Mouse (Mus musculus) layer of hippocampus, adult 6 months (tissue): ENCODE measurements around the gene Rab8a. TPM values are rescaled to one million over a fixed set of nuclear protein-coding genes. Genes with fewer than 3 reads are reported as not detected.

ENCODE experiments used
- long read RNA-seq, 2 experiments: library from polyadenylated mRNA; unstranded; transcript quantifications; one replicate each; pipeline ENCODE4 v2.0.0; 2019 to 2020
- polyA plus RNA-seq: library from polyadenylated mRNA; unstranded; fragments of <200 nt; fragmentation: Nextera tagmentation; gene quantifications from 2 replicates; pipeline ENCODE4 v1.2.3, GENCODE M21; 2021

The Rab8a gene
- 50.2 and 54.8 TPM in 2 replicates for polyA plus RNA-seq
- long read RNA-seq, experiment 1, full-length matches to known transcripts, result 69 of 76 reads
- long read RNA-seq, experiment 1, partial matches to known transcripts, result 3 of 76 reads
- long read RNA-seq, experiment 1, other reads (novel, unspliced or antisense), result 4 of 76 reads
- long read RNA-seq, experiment 2, full-length matches to known transcripts, result 372 of 392 reads
- long read RNA-seq, experiment 2, partial matches to known transcripts, result 8 of 392 reads
- long read RNA-seq, experiment 2, other reads (novel, unspliced or antisense), result 12 of 392 reads

GRCm38 (mm10) chr8:72160707-72161697 lies at the start of gene Rab8a:
Gene Rab8a, plus strand, starts transcription at chr8:72161200.

GRCm38 (mm10) chr8:72134756-72135445 lies 26.1 kb upstream of the Rab8a start, which contains the start of gene Tpm4:
Gene Tpm4, plus strand, starts transcription at chr8:72134975.

GRCm38 (mm10) chr8:72189417-72190214 lies 28.6 kb downstream of the Rab8a start, which contains the start of gene Hsh2d:
Gene Hsh2d, plus strand, starts transcription at chr8:72189638.

GRCm38 (mm10) chr8:72212751-72213150 lies 51.8 kb downstream of the Rab8a start, which contains the start of gene Cib3:
Gene Cib3, minus strand, starts transcription at chr8:72212837.

GRCm38 (mm10) chr8:72213536-72213935 lies 52.5 kb downstream of the Rab8a start, which contains the start of gene Gm11034:
Gene Gm11034, minus strand, starts transcription at chr8:72213636.

GRCm38 (mm10) chr8:72219541-72220363 lies 58.8 kb downstream of the Rab8a start, which contains the start of gene Fam32a:
Gene Fam32a, plus strand, starts transcription at chr8:72219730.

Other genes starting within 250 kb of the Rab8a start
- 10.0 and 12.2 TPM in 2 replicates for gene Zfp961, start 210.2 kb upstream of the Rab8a start, polyA plus RNA-seq
- gene Cyp4f18, start 151.6 kb upstream of the Rab8a start, polyA plus RNA-seq, result 0.30 TPM in 1 of 2 replicates, not detected in the other
- gene Olfr372, start 120.0 kb upstream of the Rab8a start, polyA plus RNA-seq, result not detected in 2 replicates
- gene Olfr373, start 78.0 kb upstream of the Rab8a start, polyA plus RNA-seq, result not detected in 2 replicates
- not detected in 2 replicates for gene Olfr374, start 54.2 kb upstream of the Rab8a start, polyA plus RNA-seq
- 25.5 and 26.8 TPM in 2 replicates for gene Tpm4, start 26.2 kb upstream of the Rab8a start, polyA plus RNA-seq
- gene Hsh2d, start 28.4 kb downstream of the Rab8a start, polyA plus RNA-seq, result not detected in 2 replicates
- not detected in 2 replicates for gene Cib3, start 51.6 kb downstream of the Rab8a start, polyA plus RNA-seq
- not detected in 2 replicates for gene Gm11034, start 52.4 kb downstream of the Rab8a start, polyA plus RNA-seq
- gene Fam32a, start 58.5 kb downstream of the Rab8a start, polyA plus RNA-seq, result 54.1 and 54.6 TPM in 2 replicates
- gene Ap1m1, start 78.8 kb downstream of the Rab8a start, polyA plus RNA-seq, result 92.6 and 104 TPM in 2 replicates
- 8.9 and 9.6 TPM in 2 replicates for gene Gm10282, start 144.1 kb downstream of the Rab8a start, polyA plus RNA-seq
- gene Klf2, start 157.8 kb downstream of the Rab8a start, polyA plus RNA-seq, result 0.63 and 0.69 TPM in 2 replicates